Mouse (Mus musculus): Measurements from ENCODE around the gene Ccdc152. TPM values are rescaled to one million over a fixed set of nuclear protein-coding genes. Genes with fewer than 3 reads are reported as not detected.

Gene Ccdc152
- total RNA-seq, 2 experiments from 2014 or later = 0.28 TPM; not detected in 1

GRCm38 (mm10) chr15:3233837-3234551, 69.3 kb downstream of the Ccdc152 start:
- no peak for DNase-seq (ENCODE audit: low spot score)
- intact Hi-C loops (cut with DNase I) = no loop called here

- no peak for DNase-seq (ENCODE audit: low spot score)
- intact Hi-C loops (cut with DNase I) = no loop called here
Observed at GRCm38 (mm10) chr15:3232168-3232835, 71.0 kb downstream of the Ccdc152 start.

GRCm38 (mm10) chr15:3231004-3231403, 72.3 kb downstream of the Ccdc152 start:
- no peak for DNase-seq (ENCODE audit: low spot score)
- intact Hi-C loops (cut with DNase I) = no loop called here

Other genes with a start within 250 kb of the Ccdc152 start
- 100 to 1,000 TPM; 344 to 347 TPM for gene Selenop, start 35.0 kb downstream of the Ccdc152 start, total RNA-seq (2021)